Mouse (Mus musculus): ENCODE data around the gene Lmntd2.

- TF ChIP-seq REST (IDR thresholded peaks at IDR 0.05; ENCODE audit: insufficient read depth, insufficient read length) = no peak
- no peak for TF ChIP-seq CEBPB (IDR thresholded peaks at IDR 0.05; ENCODE audit: insufficient read depth, poor library complexity, severe bottlenecking)
- no peak for TF ChIP-seq MAX (IDR thresholded peaks at IDR 0.05; ENCODE audit: low read depth)
- no peak for TF ChIP-seq SRF (IDR thresholded peaks at IDR 0.05; ENCODE audit: control insufficient read depth, insufficient read length, low read depth)
- TF ChIP-seq TCF12 (IDR thresholded peaks at IDR 0.05; ENCODE audit: insufficient read depth, poor library complexity, severe bottlenecking) = no peak
- no peak for TF ChIP-seq POLR2A (IDR thresholded peaks at IDR 0.05; ENCODE audit: insufficient read length, low read depth)
- no peak for TF ChIP-seq MYOD1 (IDR thresholded peaks at IDR 0.05; ENCODE audit: control insufficient read depth in 1 of 3, insufficient read length in 2 of 3, low read depth in 2 of 3)
- no peak for TF ChIP-seq USF1 (IDR thresholded peaks at IDR 0.05; ENCODE audit: low read depth)
- TF ChIP-seq POLR2AphosphoS2 (IDR thresholded peaks at IDR 0.05; ENCODE audit: insufficient read length, low read depth) = no peak
These were observed 42.3 kb upstream of the Lmntd2 start for GRCm38 (mm10) chr7:141256159-141256558.
